Mouse (Mus musculus): ENCODE data around the gene Ints13.

DNA sequence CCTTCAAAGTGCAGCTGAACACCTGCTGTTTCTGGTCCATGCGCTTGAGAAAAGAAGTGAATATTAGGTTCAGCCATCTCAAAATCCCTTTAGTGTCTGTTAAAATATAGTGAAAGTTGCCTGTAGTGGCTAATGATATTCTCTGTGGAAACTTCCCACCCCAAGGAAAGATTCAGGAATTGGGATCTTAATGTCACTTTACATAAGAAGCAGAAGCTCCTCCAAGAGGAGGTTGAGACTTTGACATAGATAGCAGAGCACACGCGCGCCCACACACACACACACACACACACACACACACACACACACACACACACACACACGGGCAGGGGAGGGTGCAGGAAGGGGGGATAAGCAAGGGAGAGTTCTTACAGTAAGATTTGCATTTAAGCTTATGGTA, 7.5 kb upstream of the Ints13 start:
- TF ChIP-seq CTCF (conservative IDR thresholded peaks at IDR 0.05 in 1 of 2, IDR thresholded peaks at IDR 0.05 in 1 of 2; ENCODE audit: low read depth in 2 of 2, low read length in 2 of 2) (no peak), ETS1 (conservative IDR thresholded peaks at IDR 0.05; ENCODE audit: low read depth, low read length) (no peak), TCF12 (IDR thresholded peaks at IDR 0.05; ENCODE audit: low read depth, low read length) (no peak), MAX (IDR thresholded peaks at IDR 0.05; ENCODE audit: low read length) (no peak), ZKSCAN1 (IDR thresholded peaks at IDR 0.05; ENCODE audit: borderline replicate concordance, low read depth, low read length) (no peak), BHLHE40 (IDR thresholded peaks at IDR 0.05; ENCODE audit: low read depth, low read length) (no peak), MAFK (IDR thresholded peaks at IDR 0.05; ENCODE audit: insufficient replicate concordance, low read length) (no peak), POLR2A (IDR thresholded peaks at IDR 0.05; ENCODE audit: low read depth, low read length) (no peak), ZNF384 (IDR thresholded peaks at IDR 0.05; ENCODE audit: low read depth, low read length) (no peak), EP300 (IDR thresholded peaks at IDR 0.05; ENCODE audit: low read length) (no peak), CHD1 (IDR thresholded peaks at IDR 0.05; ENCODE audit: low read depth, low read length) (no peak), USF1 (IDR thresholded peaks at IDR 0.05; ENCODE audit: low read depth, low read length) (no peak), USF2 (conservative IDR thresholded peaks at IDR 0.05; ENCODE audit: low read depth, low read length) (no peak)

Data from CH12.LX (cell line).